Mouse (Mus musculus) stomach, embryonic 14.5 days (tissue): ENCODE data around the gene Cdk14. TPM values are rescaled to one million over a fixed set of nuclear protein-coding genes. Genes with fewer than 3 reads are reported as not detected.

Experiments
- ATAC-seq: fragments of 200-750 bp; cut with Nextera tagmentation; 2 replicates; pipeline ENCODE4 v1.8.0; 2017; ENCODE audit warnings: low read depth, moderate TSS enrichment; ENCODE audit not compliant: insufficient number of reproducible peaks, insufficient read depth, low FRiP score
- H3K27ac ChIP-seq: fragments of 300-500 bp; sonication (generic); 2 replicates; pipeline ENCODE4 v1.5.1; 2014; ENCODE audit warnings: mild to moderate bottlenecking, low read length, moderate library complexity, mixed read lengths
- H3K27me3 ChIP-seq: fragments of 300-500 bp; sonication (generic); 2 replicates; pipeline ENCODE4 v1.6.1; 2014; ENCODE audit warnings: low read length, control low read depth, mixed read lengths; ENCODE audit not compliant: control insufficient read depth, insufficient read depth
- H3K36me3 ChIP-seq: fragments of 300-500 bp; sonication (generic); 2 replicates; pipeline ENCODE4 v1.6.1; 2014; ENCODE audit warnings: mild to moderate bottlenecking, control low read depth, low read length, moderate library complexity, mixed read lengths; ENCODE audit not compliant: control insufficient read depth, insufficient read depth
- H3K4me1 ChIP-seq: fragments of 300-500 bp; sonication (generic); 2 replicates; pipeline ENCODE4 v1.6.1; 2014; ENCODE audit warnings: low read length, control low read depth, mixed read lengths; ENCODE audit not compliant: control insufficient read depth, insufficient read depth
- H3K4me2 ChIP-seq: fragments of 300-500 bp; sonication (generic); replicated peaks from 2 replicates; pipeline ENCODE4 v1.6.1; 2014; ENCODE audit warnings: low read depth, low read length, control low read depth
- H3K4me3 ChIP-seq: fragments of 300-500 bp; sonication (generic); 2 replicates; pipeline ENCODE4 v1.5.1; 2014; ENCODE audit warnings: low read depth, low read length, control low read depth
- H3K9ac ChIP-seq: fragments of 300-500 bp; sonication (generic); replicated peaks from 2 replicates; pipeline ENCODE4 v1.6.1; 2014; ENCODE audit warnings: low read depth, mild to moderate bottlenecking, control low read depth, low read length, moderate library complexity, mixed read lengths
- H3K9me3 ChIP-seq: fragments of 300-500 bp; sonication (generic); 2 replicates; pipeline ENCODE4 v1.6.1; 2016; ENCODE audit warnings: low read depth, low read length, control low read depth; ENCODE audit not compliant: control insufficient read depth
- WGBS: fragments of 180-500 bp; shearing (Covaris S2); extraction: QIAGEN DNeasy Blood & Tissue Kit; methylation state at CpG from one replicate; pipeline ENCODE4 v1.1.7; 2014; 5-methylcytosine and 5-hydroxymethylcytosine counted together
- polyA plus RNA-seq: library from polyadenylated mRNA; unstranded; fragments of >200 nt; fragmentation: Nextera tagmentation; extraction: Ambion mirVana; gene quantifications from 2 replicates; pipeline ENCODE4 v1.2.1, GENCODE M21; 2014

Gene Cdk14
- polyA plus RNA-seq, 1 experiment from 2014 or later, result 28.3 TPM

DNA sequence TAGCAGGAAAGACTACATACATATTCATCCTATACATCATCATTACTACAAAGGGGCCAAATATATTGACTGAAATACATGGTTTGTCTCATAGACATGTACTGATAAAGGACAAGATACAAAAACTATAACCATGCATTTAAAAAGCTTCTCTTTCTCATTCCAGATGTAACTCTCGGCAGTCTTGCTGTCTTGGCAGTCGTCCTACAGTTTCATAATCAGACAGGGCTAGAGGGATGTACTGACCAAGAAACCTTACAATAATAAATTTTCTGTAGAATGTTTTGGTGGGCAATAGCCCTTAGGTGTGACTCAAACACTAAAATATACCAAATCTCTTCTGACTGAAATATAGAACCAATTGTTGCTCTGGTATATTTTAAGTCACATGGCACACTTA, 389.7 kb downstream of the Cdk14 start:
- Histone ChIP-seq H3K9me3 (no peaks in the 10 kb centered on the region), H3K36me3 (no peaks in the 10 kb centered on the region), H3K27ac (no peak overlapping the region), H3K4me3 (no peak overlapping the region), H3K9ac (no peak overlapping the region), H3K4me1 (no peaks in the 10 kb centered on the region), H3K4me2 (no peak overlapping the region), H3K27me3 (no peaks in the 10 kb centered on the region)
- 76% methylated on average over 2 of the region's 2 CpGs for WGBS
- no peak for ATAC-seq

DNA sequence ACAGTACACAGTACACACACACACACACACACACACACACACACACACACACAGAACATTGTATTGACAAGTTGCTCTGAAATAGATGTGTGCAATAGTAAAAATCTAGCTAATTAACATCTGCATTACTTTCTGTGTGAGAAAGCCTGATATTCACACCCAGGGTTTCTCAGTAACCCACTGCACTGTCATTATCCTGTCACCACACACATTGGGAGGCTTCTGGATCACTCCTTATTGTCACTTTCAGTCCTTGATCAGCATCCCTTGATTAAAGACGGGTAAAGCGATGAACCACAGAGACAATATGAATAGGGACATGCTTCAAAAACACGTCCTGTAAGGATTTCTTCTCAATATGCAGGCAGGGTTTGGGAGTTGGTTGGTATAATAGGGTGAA, 401.2 kb downstream of the Cdk14 start:
- H3K9me3 ChIP-seq, result no peaks in the 10 kb centered on the region
- H3K27me3 ChIP-seq, result no peaks in the 10 kb centered on the region
- no peaks in the 10 kb centered on the region for H3K36me3 ChIP-seq
- WGBS, result 87% methylated on average over 3 of the region's 3 CpGs
- H3K9ac ChIP-seq, result no peak overlapping the region
- H3K27ac ChIP-seq, result no peak overlapping the region
- H3K4me3 ChIP-seq, result no peak overlapping the region
- H3K4me2 ChIP-seq, result no peak overlapping the region
- no peaks in the 10 kb centered on the region for H3K4me1 ChIP-seq
- ATAC-seq, result no peak

DNA sequence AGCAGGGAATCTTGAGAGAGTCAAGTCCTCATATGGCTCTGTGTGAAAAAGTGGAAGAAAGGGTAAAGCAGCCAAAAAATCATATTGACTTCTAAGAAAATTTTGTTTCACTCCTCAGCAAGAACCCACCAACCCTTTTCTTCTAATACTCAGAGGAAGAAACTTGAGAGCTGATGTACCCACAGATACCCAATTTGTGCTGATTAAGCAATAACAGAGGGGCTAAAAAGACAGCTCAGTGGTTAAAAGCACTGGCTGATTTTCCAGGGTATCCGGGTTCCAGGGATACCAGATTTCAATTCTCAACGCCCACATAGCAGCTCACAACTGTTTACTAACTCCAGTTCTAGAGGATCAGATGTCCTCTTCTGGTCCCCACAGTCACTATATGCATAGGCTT, 401.9 kb downstream of the Cdk14 start:
- Histone ChIP-seq H3K9ac (no peak overlapping the region), H3K27ac (no peak overlapping the region), H3K4me3 (no peak overlapping the region), H3K36me3 (no peaks in the 10 kb centered on the region), H3K9me3 (no peaks in the 10 kb centered on the region), H3K27me3 (no peaks in the 10 kb centered on the region), H3K4me2 (no peak overlapping the region), H3K4me1 (no peaks in the 10 kb centered on the region)
- WGBS, result 81% methylated on average over 2 of the region's 2 CpGs
- no peak for ATAC-seq

DNA sequence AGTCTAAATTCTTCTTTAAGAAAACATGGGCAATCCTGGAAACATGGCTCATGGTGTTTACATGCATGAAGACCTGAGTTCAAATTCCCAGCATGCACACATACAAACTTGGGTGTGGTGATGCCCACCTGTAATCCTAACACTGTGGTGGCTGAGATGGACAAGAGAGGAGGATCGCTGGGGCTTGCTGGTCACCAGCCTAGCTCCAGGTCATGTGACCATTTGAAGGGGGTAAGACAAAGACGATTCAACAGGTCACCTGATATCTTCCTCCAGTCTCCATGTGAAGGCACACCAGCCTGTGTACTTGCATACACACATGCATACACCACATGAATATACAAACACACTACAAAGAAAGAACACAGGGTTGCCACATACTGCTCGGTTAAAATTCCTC, 406.3 kb downstream of the Cdk14 start:
- WGBS, result 88% methylated on average over 3 of the region's 3 CpGs

DNA sequence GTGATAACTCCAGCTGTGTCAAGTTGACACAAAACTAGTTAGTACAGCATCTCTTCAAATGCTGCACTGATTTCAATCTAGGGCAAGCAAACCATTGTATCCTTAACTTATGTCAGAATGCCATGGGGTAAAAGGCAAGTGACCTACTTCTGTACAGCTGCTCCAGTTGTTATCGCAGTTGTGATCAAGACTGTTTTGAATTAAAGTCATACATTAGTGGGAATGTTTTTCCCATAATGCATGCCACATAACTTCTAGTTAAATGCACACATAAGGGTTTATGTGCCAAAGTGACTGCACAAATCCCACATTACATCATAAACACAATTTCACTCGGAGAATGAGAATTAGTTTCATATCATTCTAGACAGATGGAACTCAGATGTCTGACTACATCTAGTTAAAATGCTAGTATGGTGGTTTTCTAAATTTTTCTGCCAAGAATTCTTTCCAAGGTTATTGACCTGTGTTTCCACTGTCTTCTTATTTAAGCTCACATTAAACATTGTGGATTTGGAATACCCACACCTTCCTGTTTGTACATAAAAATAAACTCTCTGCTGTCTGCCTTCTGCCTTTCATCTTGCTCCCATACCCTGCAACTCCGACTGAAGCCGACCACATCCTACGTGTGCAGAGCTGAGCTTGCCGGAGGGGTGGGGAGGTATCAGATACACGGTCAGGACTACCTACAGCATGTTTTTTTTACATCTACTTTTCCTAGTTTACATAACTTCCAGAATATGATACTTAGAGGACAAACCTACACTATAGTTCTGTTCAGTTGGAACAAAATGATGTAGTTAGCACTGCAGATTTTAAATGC, 407.4 kb downstream of the Cdk14 start:
- no peak for ATAC-seq
- Histone ChIP-seq H3K9ac (no peak overlapping the region), H3K4me2 (no peak overlapping the region), H3K4me1 (no peaks in the 10 kb centered on the region), H3K4me3 (no peak overlapping the region), H3K9me3 (no peaks in the 10 kb centered on the region), H3K27ac (no peak overlapping the region), H3K27me3 (no peaks in the 10 kb centered on the region), H3K36me3 (no peaks in the 10 kb centered on the region)
- 67% methylated on average over 7 of the region's 7 CpGs for WGBS

More for the DNA sequence above, 406.3 kb downstream of the Cdk14 start:
- no peak overlapping the region for H3K4me3 ChIP-seq
- no peaks in the 10 kb centered on the region for H3K4me1 ChIP-seq
- no peaks in the 10 kb centered on the region for H3K36me3 ChIP-seq
- no peak for ATAC-seq
- no peaks in the 10 kb centered on the region for H3K27me3 ChIP-seq
- no peak overlapping the region for H3K4me2 ChIP-seq
- no peak overlapping the region for H3K9ac ChIP-seq
- no peak overlapping the region for H3K27ac ChIP-seq
- no peaks in the 10 kb centered on the region for H3K9me3 ChIP-seq

DNA sequence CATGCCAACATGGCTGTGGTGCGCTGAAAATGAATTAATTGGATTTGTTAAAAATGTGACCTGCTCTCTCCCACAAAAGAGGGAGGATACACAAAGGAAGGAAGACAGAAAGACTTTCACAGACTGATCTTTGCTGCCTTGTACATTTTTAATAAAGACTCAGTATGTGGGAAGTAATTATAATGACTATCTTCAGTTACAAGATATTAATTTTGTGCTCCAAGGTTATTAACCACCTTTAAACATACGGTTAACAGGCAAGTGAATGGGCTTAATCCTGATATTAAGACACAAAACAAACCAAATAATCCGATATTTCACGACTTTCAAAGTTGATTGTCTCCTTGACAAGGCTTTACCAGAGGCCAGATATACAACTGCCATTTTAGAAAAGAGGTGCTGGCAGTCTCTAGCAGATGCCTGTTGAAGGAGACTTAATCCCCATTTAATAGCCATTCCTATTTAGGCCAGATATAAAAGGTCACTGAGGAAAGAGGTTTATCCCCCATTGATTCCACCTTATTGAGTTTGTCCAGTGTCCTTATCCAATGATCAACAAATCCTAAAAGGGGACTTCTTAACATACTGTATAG, 411.9 kb downstream of the Cdk14 start:
- 89% methylated on average over 4 of the region's 4 CpGs for WGBS
- Histone ChIP-seq H3K36me3 (no peaks in the 10 kb centered on the region), H3K4me2 (no peak overlapping the region), H3K4me3 (no peak overlapping the region), H3K27ac (no peak overlapping the region), H3K9ac (no peak overlapping the region), H3K4me1 (no peaks in the 10 kb centered on the region), H3K27me3 (no peaks in the 10 kb centered on the region), H3K9me3 (no peaks in the 10 kb centered on the region)
- no peak for ATAC-seq

DNA sequence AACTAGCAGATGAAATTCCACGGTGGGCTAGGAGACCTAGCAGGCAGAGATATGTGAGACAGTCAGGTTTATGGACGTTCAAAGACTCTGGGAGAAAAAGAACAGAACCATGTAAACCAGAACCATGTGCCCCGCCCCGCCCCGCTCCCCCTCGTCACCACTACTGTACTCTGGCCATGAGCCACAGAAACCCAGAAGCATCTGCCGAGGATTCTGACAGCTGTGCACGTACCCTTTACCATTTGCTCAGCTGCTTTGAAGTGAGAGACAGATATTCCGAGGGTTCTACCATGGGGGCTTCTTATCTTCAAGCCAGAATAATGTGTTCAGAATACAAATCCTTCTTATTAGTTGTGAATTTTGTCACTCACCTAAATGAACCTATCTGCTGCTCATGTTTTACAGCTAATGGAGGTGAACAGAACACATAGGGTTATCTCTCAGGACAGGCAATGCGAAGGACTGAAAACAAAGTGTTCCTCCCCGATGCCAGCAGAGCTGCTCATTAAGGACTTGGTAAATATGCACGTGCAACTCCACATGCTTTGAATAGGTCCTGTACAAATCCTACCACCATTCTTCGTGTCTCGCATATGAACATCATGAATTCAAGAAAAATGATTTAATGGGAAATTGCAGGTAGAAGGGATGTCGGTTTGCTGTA, 412.5 kb downstream of the Cdk14 start:
- Histone ChIP-seq H3K9ac (no peak overlapping the region), H3K27ac (no peak overlapping the region), H3K36me3 (no peaks in the 10 kb centered on the region), H3K4me3 (no peak overlapping the region), H3K4me2 (no peak overlapping the region), H3K4me1 (no peaks in the 10 kb centered on the region), H3K9me3 (no peaks in the 10 kb centered on the region), H3K27me3 (no peaks in the 10 kb centered on the region)
- WGBS, result 84% methylated on average over 15 of the region's 15 CpGs
- ATAC-seq, result no peak

DNA sequence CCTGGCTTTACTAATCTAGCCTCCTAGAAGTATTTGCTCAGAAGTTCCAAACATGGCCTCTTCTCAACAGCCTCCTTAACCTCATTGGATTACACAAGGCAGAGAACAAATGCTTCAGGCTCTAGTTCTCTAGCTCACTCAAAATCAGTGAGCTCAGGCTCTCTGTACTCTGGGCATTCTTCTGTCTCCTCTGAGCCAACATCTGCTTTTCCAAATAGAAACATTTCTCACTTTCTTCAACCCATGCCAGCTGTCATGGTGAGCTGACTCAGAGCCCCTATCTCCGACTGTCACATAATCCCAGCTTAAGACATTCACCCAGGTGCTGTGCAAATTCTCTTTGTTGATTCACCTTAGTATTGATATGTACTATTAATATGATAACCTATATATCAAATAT, 414.5 kb downstream of the Cdk14 start:
- no peak overlapping the region for H3K27ac ChIP-seq
- H3K4me1 ChIP-seq, result no peaks in the 10 kb centered on the region
- no peaks in the 10 kb centered on the region for H3K36me3 ChIP-seq
- H3K4me3 ChIP-seq, result no peak overlapping the region
- H3K4me2 ChIP-seq, result no peak overlapping the region
- H3K9me3 ChIP-seq, result no peaks in the 10 kb centered on the region
- no peak overlapping the region for H3K9ac ChIP-seq
- no peaks in the 10 kb centered on the region for H3K27me3 ChIP-seq
- 67% methylated on average over 1 of the region's 1 CpGs for WGBS
- ATAC-seq, result no peak
